Mouse (Mus musculus) adrenal gland, adult 2 months (tissue): Measurements from ENCODE around the gene Rreb1. TPM values are rescaled to one million over a fixed set of nuclear protein-coding genes. Genes with fewer than 3 reads are reported as not detected.

Experiments used
- DNase-seq: peaks from one replicate; pipeline ENCODE4 v3.0.0; 2021
- polyA plus RNA-seq: library from polyadenylated mRNA; depleted of rRNA; stranded (reverse); fragments of >200 nt; gene quantifications from 2 replicates; pipeline ENCODE4 v1.2.3, GENCODE M21; 2012
- total RNA-seq, 2 experiments: library from RNA; stranded (reverse); gene quantifications; 2 replicates each; pipeline ENCODE4 v1.2.3; 2021

Gene Rreb1
- total and polyA plus RNA-seq, 3 experiments = 40.9 to 57.6 (median 51.5) TPM

DNA sequence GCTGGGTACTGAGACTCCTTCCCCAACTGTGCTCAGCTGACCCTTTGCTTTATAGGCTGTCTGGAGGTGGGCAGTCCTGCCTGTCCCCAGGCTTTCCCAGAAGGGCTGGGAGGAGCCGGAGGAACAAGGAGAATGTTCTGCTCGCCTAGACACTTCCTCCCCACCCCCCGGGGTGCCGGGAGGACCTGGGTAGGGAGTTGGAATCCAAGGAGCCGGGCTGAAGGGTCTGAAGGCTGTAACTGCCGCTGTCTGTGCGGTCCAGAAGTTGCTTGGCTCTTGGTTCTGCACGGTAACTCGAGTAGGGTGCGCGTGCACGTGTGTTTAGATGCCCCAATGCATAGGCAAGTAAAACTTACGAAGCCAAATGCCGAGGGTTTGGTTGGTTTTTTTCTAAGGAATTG lies 75.8 kb downstream of the Rreb1 start:
- DNase-seq = peak; percentile 77

GRCm38 (mm10) chr13:37854455-37855220 lies 76.4 kb downstream of the Rreb1 start:
- DNase-seq = no peak

- DNase-seq = no peak
These were observed 77.1 kb downstream of the Rreb1 start for GRCm38 (mm10) chr13:37855221-37855757.

- DNase-seq = no peak
These were observed 77.6 kb downstream of the Rreb1 start for GRCm38 (mm10) chr13:37855765-37856164.

DNA sequence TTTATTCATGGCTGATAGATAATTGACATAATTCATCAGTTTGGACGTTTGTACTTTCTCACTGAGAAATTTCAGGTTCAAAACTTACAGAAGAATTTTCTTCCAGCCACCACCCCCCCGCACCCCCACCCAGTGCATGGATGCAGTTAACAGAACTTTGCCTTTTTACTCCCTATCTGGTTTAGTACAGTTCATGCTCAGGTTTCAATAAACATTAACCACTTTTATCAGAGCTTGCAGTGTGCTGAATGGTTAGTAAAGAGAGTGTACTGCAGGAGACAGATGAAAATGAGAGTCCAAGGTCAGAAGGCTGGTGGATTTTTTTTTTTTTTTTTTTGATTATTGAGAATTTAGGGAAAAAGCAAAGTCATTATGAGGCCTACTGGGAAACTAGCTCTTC lies 78.3 kb downstream of the Rreb1 start:
- DNase-seq = no peak

DNA sequence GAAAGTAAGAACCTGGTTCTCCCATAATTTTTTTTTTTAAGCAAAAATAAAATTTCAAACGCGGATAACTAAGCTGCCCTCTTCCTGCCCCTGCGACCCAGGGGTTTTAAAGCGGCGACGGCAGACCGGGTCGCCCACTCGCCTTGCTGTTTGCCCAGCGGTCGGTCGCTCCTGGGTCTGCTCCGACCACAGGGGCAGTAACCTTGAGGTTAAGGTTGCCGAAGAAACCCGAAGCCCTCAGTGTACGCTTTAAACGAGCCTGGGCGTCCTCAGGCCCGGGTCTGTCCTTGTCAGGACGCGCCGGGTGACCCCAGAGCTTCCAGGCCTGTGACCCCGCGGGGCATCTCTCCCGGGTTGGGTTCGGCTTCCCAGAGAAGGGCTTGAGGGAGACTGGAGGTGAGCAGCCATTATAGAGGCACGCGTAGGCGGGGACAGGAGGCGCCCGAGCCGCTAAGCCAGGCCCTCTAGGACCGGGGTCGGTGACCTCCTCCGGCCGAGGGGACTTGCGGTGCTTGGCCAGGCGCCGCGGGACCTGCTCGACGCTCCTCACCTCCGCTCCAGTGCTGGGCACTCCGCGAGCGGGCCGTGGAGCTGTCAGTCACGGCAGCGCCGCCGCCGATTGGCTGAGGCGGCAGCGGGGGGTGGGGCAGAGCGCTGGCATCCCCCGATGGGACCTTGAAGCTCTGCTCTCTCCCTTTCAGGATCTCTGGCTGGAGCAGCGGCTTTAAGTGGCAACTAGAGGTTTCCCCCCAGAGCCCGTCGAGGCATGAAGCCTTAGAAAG lies 79.3 kb downstream of the Rreb1 start:
- DNase-seq = peak; percentile 99

DNA sequence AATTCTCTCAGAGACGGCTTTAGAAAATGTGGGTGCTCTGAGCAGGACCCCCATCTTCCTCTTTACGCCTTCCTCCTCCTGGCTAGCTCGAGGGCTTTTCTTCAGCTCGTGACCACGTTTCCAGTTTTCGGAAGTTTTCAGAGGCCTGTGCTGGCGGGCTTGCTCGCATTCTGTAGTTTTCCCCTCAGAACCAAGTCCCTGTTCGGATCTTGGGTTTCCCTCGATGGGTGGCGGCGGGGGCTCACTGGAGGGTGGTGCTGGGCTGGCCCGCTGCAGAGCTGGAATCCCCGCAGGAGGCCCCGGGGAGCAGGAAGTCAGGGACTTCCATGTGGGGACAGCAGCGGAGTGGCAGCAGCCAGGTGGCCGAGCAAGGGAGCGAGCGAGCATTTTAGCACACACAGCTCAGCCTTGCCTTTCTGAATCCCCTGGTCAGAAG lies 79.9 kb downstream of the Rreb1 start:
- DNase-seq = no peak

DNA sequence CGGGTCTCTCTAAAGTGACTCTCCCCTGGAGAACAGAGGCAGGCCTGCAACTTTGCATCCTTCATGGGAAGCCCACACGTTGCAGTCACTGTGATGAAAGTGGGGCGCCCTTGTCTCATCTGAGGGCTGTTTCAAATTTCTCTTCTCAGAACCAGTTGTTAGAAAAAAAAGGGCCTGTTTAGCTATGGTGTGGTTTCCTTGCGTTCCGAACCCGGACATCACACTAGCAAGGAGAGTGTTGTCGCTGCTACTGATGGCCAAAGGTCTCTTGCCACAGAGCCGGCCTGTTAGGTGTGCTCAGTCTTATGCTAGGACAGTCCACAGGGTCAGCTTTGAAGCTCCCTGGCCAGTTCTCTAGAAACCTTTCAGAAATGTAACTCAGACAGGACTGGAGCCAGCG lies 80.3 kb downstream of the Rreb1 start:
- DNase-seq = no peak

- no peak for DNase-seq
These were observed 81.6 kb downstream of the Rreb1 start for GRCm38 (mm10) chr13:37859782-37860181.

DNA sequence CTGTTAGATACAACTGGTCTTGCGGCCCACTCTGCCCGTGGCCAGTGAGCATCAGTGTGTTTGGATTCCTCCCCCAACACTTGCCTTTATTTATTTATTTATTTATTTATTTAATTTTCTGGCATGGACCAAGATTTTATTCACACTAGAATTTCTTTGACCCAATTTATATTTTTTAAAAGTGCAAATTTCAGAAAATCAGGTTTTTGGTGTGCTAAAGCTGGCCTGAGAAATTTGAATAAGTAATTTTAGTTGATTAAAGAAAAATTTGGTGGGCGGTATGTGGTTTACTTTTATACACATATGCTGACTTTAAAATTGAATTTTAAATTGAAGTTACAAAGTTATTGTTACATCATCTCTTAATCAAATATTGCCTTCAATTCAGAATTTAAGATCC lies 82.0 kb downstream of the Rreb1 start:
- no peak for DNase-seq

DNA sequence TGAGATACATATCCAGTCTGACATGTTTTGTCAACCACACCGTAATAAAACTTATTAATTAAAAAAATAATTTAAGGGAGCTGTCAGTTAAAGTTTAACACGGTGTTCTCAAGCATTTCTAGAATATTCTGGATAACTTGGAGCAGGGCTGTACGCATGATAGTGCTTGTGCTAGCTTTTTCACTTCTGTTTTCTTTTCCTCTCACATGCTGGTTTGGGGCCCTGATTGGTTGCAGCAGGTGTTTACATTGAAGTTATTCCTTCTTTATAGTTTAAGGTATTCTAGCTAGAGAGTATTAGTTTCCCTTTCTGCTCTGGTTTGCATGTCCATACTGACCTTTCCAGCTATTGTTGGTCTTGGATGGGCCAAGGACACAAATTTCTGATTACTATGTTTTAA lies 82.6 kb downstream of the Rreb1 start:
- DNase-seq = no peak

DNA sequence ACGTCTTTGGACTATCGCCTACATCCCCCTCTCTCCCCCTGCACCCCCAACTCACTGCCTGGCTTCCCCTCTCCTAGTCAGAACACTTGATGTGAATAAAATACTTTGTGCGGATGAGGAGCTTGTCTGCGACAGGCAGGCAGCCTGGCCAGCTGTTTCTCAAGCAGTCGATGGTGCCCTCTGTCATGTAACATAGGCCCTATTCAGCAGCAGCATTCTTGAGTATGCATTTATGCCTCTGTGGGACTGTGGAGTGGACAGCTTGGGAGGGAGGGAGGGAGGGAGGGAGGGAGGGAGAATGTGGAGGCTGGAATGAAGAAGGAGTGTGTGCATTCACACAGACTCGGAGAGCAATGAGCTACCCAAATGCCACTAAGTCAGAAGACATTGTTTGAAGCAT lies 84.3 kb downstream of the Rreb1 start:
- DNase-seq = no peak

- DNase-seq = no peak
These were observed 85.4 kb downstream of the Rreb1 start for GRCm38 (mm10) chr13:37863643-37864042.

- no peak for DNase-seq
These were observed 86.5 kb downstream of the Rreb1 start for GRCm38 (mm10) chr13:37864697-37865096.

- peak; percentile 30 for DNase-seq
These were observed 88.1 kb downstream of the Rreb1 start for GRCm38 (mm10) chr13:37866296-37866695.

DNA sequence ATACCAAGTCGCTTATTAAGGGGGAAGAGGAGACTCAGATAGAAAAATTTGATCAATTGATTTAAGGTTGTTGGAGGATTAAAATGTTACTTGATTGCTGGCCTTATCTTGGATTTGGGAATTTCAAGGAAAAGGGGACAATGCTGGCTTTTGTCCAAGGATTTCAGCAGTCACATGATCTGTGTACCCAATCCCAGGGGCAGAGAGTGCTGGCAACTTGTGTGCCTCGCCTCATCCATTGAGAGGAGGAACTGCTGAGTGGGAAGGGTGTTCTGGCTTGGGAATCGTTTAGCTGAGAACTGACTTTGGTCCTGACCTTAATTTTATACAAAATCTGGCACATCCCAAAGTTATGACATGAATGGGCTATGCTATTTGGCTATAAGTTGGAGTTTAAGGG lies 88.6 kb downstream of the Rreb1 start:
- DNase-seq = peak; percentile 49

GRCm38 (mm10) chr13:37870118-37870908 lies 92.1 kb downstream of the Rreb1 start:
- DNase-seq = no peak

DNA sequence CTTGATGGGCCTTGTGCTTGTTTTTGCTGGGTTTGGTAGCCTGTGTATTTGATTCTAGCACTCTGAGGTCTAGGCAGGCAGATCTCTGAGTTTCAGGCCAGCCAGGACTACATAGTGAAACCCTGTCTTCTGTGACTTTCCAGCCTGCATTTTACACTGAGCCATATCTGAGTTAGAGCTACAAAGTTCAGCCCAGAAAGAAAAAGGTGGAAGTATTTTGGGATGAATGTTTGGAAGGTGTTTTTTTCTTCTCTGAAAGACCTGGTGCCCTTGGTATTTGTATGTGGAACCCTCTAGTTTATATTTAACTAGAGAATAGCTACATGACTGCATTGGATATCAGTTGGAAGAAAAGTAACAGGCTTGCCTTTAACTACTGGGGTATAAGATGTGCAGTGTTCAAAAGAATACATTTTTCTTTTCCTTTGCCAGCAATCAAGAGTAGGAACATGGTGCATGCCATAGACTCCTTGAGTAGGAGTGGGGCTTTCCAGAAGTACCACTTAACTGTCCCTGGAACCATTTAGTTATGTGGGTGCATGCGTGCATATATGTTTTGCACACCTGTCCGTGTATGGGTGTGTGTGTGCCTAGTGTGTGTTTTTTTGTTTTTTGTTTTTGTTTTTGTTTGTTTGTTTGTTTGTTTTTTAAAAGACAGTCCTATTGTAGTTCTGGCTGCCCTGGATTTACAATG lies 94.1 kb downstream of the Rreb1 start:
- no peak for DNase-seq

DNA sequence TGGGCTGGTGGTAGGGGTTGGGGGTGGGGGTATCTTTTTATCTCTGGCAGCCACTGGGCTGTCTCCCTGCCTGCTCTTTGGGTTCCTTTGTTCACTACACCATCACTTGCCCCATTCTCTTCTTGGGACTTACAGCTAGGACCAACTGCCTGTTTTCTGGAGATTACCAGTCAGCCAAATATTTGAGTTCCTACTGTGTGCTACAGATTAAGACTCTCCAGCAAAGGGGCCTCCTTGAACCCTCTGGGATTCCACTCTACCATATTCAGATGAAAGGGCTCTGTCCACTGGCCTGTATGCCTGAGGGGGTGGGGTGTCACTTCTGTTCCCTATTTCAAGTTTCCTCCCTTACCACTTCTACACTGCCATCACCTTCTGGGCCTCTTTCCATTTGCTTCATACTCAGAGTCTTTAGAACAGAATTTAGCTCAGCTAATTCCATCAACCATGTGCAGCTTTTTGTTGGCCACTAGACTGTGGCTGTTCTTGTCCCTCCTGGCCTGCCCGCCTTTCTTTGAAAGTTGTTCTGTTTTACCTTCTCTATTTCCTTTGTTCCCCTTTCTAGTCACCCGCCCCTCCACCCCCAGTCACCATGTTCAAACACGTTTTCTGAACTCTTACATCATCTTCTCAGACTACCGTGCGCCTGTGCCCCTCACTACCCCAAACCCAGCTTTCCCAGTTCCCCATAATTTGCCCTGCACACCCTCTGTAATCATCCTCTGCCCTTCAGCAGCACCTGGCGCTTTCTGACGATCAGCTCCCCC lies 95.1 kb downstream of the Rreb1 start:
- no peak for DNase-seq

GRCm38 (mm10) chr13:37875919-37876318 lies 97.7 kb downstream of the Rreb1 start:
- no peak for DNase-seq

DNA sequence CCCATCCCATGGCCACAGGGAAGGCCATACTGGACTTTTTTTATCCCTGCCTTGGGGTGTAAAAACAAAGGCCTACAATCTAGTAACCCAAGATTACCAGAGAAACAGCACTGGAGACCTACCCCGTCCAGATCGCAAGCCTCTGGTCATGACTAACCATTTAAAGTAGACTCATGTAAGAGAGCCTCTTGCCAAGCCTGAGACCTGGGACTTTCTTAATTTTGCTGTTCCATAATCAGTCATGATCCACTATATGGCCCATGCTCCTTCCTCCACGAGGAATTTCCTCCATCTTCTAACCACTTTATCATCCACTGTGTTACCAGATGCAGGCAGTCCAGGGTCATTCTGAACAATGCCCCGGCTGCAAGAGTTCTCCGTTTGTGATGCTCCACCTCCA lies 98.2 kb downstream of the Rreb1 start:
- peak; percentile 24 for DNase-seq
